Mouse (Mus musculus) myocyte (in vitro differentiated cells): ENCODE results near the gene Abcc2. TPM values are rescaled to one million over a fixed set of nuclear protein-coding genes. Genes with fewer than 3 reads are reported as not detected.

Experiments used
- H3K27me3 ChIP-seq: one replicate; pipeline ENCODE4 v1.6.1; 2011; ENCODE audit not compliant: control insufficient read depth, insufficient read depth, insufficient read length
- H3K36me3 ChIP-seq: one replicate; pipeline ENCODE4 v1.6.1; 2011; ENCODE audit not compliant: control insufficient read depth, insufficient read depth
- H3K4me2 ChIP-seq: one replicate; pipeline ENCODE4 v1.6.1; 2011; ENCODE audit warnings: low read depth, control low read depth
- H3K4me3 ChIP-seq: one replicate; pipeline ENCODE4 v1.5.1; 2011; ENCODE audit warnings: mild to moderate bottlenecking, control low read depth, moderate library complexity
- H3K79me2 ChIP-seq: one replicate; pipeline ENCODE4 v1.6.1; 2011; ENCODE audit not compliant: control insufficient read depth, insufficient read depth
- H3ac ChIP-seq: one replicate; pipeline ENCODE4 v1.6.1; 2011; ENCODE audit not compliant: control insufficient read depth, insufficient read length
- CEBPB ChIP-seq: IDR thresholded peaks from 2 replicates; pipeline ENCODE4 v1.6.1; 2011; ENCODE audit warnings: mild to moderate bottlenecking, moderate library complexity; ENCODE audit not compliant: poor library complexity, insufficient read depth, severe bottlenecking
- E2F4 ChIP-seq: IDR thresholded peaks from one replicate; pipeline ENCODE4 v1.6.1; 2011; ENCODE audit warnings: mild to moderate bottlenecking, control low read depth, moderate library complexity; ENCODE audit not compliant: insufficient read depth
- MAX ChIP-seq: IDR thresholded peaks from one replicate; pipeline ENCODE4 v1.6.1; 2011; ENCODE audit warnings: low read depth, mild to moderate bottlenecking, control low read depth
- MYOD1 ChIP-seq, 3 experiments: IDR thresholded peaks; one replicate each; pipeline ENCODE4 v1.6.1; 2011; ENCODE audit warnings: control low read depth in 2 of 3, low read depth in 2 of 3, mild to moderate bottlenecking in 2 of 3, moderate library complexity in 1 of 3; ENCODE audit not compliant: insufficient read length in 2 of 3, control insufficient read depth in 1 of 3
- MYOG ChIP-seq, 3 experiments: IDR thresholded peaks; one replicate each; pipeline ENCODE4 v1.6.1; 2011; ENCODE audit warnings: control low read depth in 2 of 3, low read depth in 2 of 3, mild to moderate bottlenecking in 2 of 3; ENCODE audit not compliant: insufficient read length in 2 of 3, control insufficient read depth in 1 of 3, insufficient read depth in 1 of 3
- POLR2A ChIP-seq: IDR thresholded peaks from one replicate; pipeline ENCODE4 v1.6.1; 2011; ENCODE audit warnings: low read depth, mild to moderate bottlenecking, control low read depth, moderate library complexity; ENCODE audit not compliant: insufficient read length
- POLR2AphosphoS2 ChIP-seq: IDR thresholded peaks from one replicate; pipeline ENCODE4 v1.6.1; 2011; ENCODE audit warnings: low read depth, control low read depth; ENCODE audit not compliant: insufficient read length
- REST ChIP-seq: IDR thresholded peaks from one replicate; pipeline ENCODE4 v1.6.1; 2011; ENCODE audit warnings: mild to moderate bottlenecking, control low read depth, moderate library complexity; ENCODE audit not compliant: insufficient read depth, insufficient read length
- SRF ChIP-seq: IDR thresholded peaks from one replicate; pipeline ENCODE4 v1.6.1; 2011; ENCODE audit warnings: low read depth; ENCODE audit not compliant: control insufficient read depth, insufficient read length
- TCF12 ChIP-seq: IDR thresholded peaks from one replicate; pipeline ENCODE4 v1.6.1; 2011; ENCODE audit warnings: mild to moderate bottlenecking, control low read depth; ENCODE audit not compliant: poor library complexity, insufficient read depth, severe bottlenecking
- TCF3 ChIP-seq: IDR thresholded peaks from one replicate; pipeline ENCODE4 v1.6.1; 2011; ENCODE audit warnings: low read depth, control low read depth; ENCODE audit not compliant: insufficient read length
- USF1 ChIP-seq: IDR thresholded peaks from one replicate; pipeline ENCODE4 v1.6.1; 2011; ENCODE audit warnings: low read depth, mild to moderate bottlenecking, control low read depth, moderate library complexity
- polyA plus RNA-seq: library from polyadenylated mRNA; unstranded; fragments of >200 nt; fragmentation: generic; extraction: Trizol; gene quantifications from one replicate; pipeline ENCODE4 v1.2.1, GENCODE M21; 2012; ENCODE audit warnings: missing spikeins

Abcc2 gene
- polyA plus RNA-seq, 1 experiment: not detected

DNA sequence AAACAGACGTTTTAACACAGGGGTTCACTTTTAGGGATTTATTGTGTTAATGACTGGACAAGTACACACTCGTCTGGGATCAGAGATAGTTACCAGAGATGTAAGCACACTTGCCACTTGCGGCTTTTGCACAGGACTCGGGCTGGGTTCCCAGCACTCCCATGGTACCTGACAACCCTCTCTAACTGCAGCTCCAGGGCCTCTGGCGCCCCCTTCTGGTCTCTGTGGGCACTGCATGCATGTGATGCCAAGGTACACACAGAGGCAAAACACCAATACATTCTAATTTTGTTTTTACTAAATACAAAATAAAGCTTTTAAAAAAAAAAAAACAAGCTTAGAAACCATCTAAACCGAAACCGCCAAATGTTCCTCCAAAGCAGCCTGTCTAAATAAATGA lies 99.6 kb downstream of the Abcc2 start:
- Histone ChIP-seq H3K4me2 (no peak overlapping the region), H3K36me3 (no peaks in the 10 kb centered on the region), H3ac (no peak overlapping the region)

DNA sequence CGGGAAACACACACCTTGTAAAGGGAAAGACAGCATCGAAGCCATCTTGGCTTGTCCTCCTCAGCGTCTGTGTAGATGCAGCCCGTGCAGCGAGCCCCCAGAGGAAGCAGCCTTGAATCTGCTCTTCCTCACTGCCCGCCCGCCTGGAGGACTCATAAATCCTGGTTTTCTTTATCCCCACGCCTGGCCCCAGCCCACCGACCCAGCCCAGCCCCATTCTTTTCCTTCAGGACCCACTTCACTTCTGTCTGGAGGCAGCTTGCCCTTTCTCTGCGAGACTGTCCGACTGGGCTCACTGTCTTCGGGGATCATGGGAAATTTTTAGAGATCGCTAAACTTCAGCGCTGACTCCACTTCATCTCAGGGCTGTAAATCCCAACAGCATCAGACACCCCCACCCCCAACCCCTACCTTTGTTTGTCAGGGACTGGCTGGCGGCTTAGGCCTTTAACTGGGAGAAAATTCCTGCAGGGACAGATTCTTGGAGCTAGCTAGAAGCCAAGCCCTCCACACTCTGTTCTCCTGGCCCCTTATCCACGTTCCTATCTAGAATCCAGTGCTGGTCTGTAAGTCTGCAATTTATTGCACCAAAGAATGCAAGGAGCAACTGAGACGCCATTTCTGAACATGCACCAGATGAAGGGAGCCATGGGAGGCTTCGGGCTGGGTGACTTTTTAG lies 101.0 kb downstream of the Abcc2 start:
- no peak for TF ChIP-seq TCF12
- no peak for TF ChIP-seq POLR2AphosphoS2
- TF ChIP-seq MAX: no peak
- TF ChIP-seq USF1: no peak
- no peak for TF ChIP-seq TCF3
- TF ChIP-seq REST: no peak
- TF ChIP-seq SRF: no peak
- no peak for TF ChIP-seq MYOD1 (IDR thresholded peaks at IDR 0.05; ENCODE audit: control insufficient read depth in 1 of 3, insufficient read length in 2 of 3, low read depth in 2 of 3)
- TF ChIP-seq E2F4: no peak
- no peak for TF ChIP-seq MYOG (IDR thresholded peaks at IDR 0.05; ENCODE audit: control insufficient read depth in 1 of 3, insufficient read depth in 1 of 3, insufficient read length in 2 of 3, low read depth in 2 of 3)
- no peak for TF ChIP-seq POLR2A
- no peak for TF ChIP-seq CEBPB
- Histone ChIP-seq H3ac (no peak overlapping the region), H3K4me3 (no peak overlapping the region), H3K27me3 (no peaks in the 10 kb centered on the region), H3K79me2 (peaks cover 6% of the 10 kb centered on the region), H3K36me3 (no peaks in the 10 kb centered on the region), H3K4me2 (no peak overlapping the region)

More for the DNA sequence above, 99.6 kb downstream of the Abcc2 start:
- TF ChIP-seq POLR2A: no peak
- no peak for TF ChIP-seq MYOD1 (IDR thresholded peaks at IDR 0.05; ENCODE audit: control insufficient read depth in 1 of 3, insufficient read length in 2 of 3, low read depth in 2 of 3)
- TF ChIP-seq CEBPB: no peak
- TF ChIP-seq TCF3: no peak
- no peak for TF ChIP-seq USF1
- TF ChIP-seq E2F4: no peak
- no peak for TF ChIP-seq SRF
- no peak for TF ChIP-seq MAX
- TF ChIP-seq MYOG (IDR thresholded peaks at IDR 0.05; ENCODE audit: control insufficient read depth in 1 of 3, insufficient read depth in 1 of 3, insufficient read length in 2 of 3, low read depth in 2 of 3): no peak
- TF ChIP-seq POLR2AphosphoS2: no peak
- TF ChIP-seq REST: no peak
- no peak for TF ChIP-seq TCF12
- H3K4me3 ChIP-seq: no peak overlapping the region
- peaks cover 6% of the 10 kb centered on the region for H3K79me2 ChIP-seq
- H3K27me3 ChIP-seq: no peaks in the 10 kb centered on the region

GRCm38 (mm10) chr19:43884668-43885498 lies 102.9 kb downstream of the Abcc2 start:
- no peaks in the 10 kb centered on the region for H3K79me2 ChIP-seq
- H3K36me3 ChIP-seq: no peaks in the 10 kb centered on the region
- H3K4me3 ChIP-seq: no peak overlapping the region
- TF ChIP-seq POLR2A (no peak), POLR2AphosphoS2 (no peak), TCF12 (no peak), E2F4 (no peak), USF1 (no peak), MYOD1 (IDR thresholded peaks at IDR 0.05; ENCODE audit: control insufficient read depth in 1 of 3, insufficient read length in 2 of 3, low read depth in 2 of 3) (no peak), SRF (no peak), REST (no peak), MYOG (IDR thresholded peaks at IDR 0.05; ENCODE audit: control insufficient read depth in 1 of 3, insufficient read depth in 1 of 3, insufficient read length in 2 of 3, low read depth in 2 of 3) (no peak)
- no peak overlapping the region for H3K4me2 ChIP-seq
- no peaks in the 10 kb centered on the region for H3K27me3 ChIP-seq
- H3ac ChIP-seq: no peak overlapping the region

GRCm38 (mm10) chr19:43886371-43887099 lies 104.5 kb downstream of the Abcc2 start:
- H3K4me2 ChIP-seq: peak overlapping the region; percentile 1
- H3K79me2 ChIP-seq: no peaks in the 10 kb centered on the region
- H3ac ChIP-seq: no peak overlapping the region
- H3K4me3 ChIP-seq: no peak overlapping the region
- H3K27me3 ChIP-seq: no peaks in the 10 kb centered on the region
- H3K36me3 ChIP-seq: no peaks in the 10 kb centered on the region
- TF ChIP-seq TCF12 (no peak), POLR2AphosphoS2 (no peak), REST (no peak), MYOG (IDR thresholded peaks at IDR 0.05; ENCODE audit: control insufficient read depth in 1 of 3, insufficient read depth in 1 of 3, insufficient read length in 2 of 3, low read depth in 2 of 3) (no peak), CEBPB (peak; percentile 32; the same call in 1 of the 2 replicates), TCF3 (no peak)
